Mouse (Mus musculus) hindbrain, postnatal 0 days (tissue): ENCODE data around the gene Dtd2. TPM values are rescaled to one million over a fixed set of nuclear protein-coding genes. Genes with fewer than 3 reads are reported as not detected.
A peak's percentile ranks its signal among the peaks of the same experiment; 100 is the strongest.

Experiments
- ATAC-seq: fragments of 200-750 bp; cut with Nextera tagmentation; 2 replicates; pipeline ENCODE4 v1.8.0; 2017; ENCODE audit warnings: mild to moderate bottlenecking, moderate TSS enrichment, moderate library complexity
- DNase-seq: peaks from one replicate; pipeline ENCODE4 v3.0.0-alpha.2; 2015; ENCODE audit warnings: low spot score
- H3K27ac ChIP-seq: fragments of 300-500 bp; sonication (generic); 2 replicates; pipeline ENCODE4 v1.5.1; 2014; ENCODE audit warnings: mild to moderate bottlenecking
- H3K27me3 ChIP-seq: fragments of 300-500 bp; sonication (generic); 2 replicates; pipeline ENCODE4 v1.6.1; 2014; ENCODE audit warnings: low read length, mixed read lengths; ENCODE audit not compliant: insufficient read depth
- H3K36me3 ChIP-seq: fragments of 300-500 bp; sonication (generic); 2 replicates; pipeline ENCODE4 v1.6.1; 2014; ENCODE audit warnings: low read length, mixed read lengths; ENCODE audit not compliant: insufficient read depth
- H3K4me1 ChIP-seq: fragments of 300-500 bp; sonication (generic); 2 replicates; pipeline ENCODE4 v1.6.1; 2014; ENCODE audit warnings: antibody characterized with exemption, low read length, mixed read lengths; ENCODE audit not compliant: insufficient read depth
- H3K4me2 ChIP-seq: fragments of 300-500 bp; sonication (generic); 2 replicates; pipeline ENCODE4 v1.6.1; 2014; ENCODE audit warnings: low read depth, mild to moderate bottlenecking, low read length, moderate library complexity, mixed read lengths
- H3K4me3 ChIP-seq: fragments of 300-500 bp; sonication (generic); 2 replicates; pipeline ENCODE4 v1.5.1; 2014; ENCODE audit warnings: low read length
- H3K9ac ChIP-seq: fragments of 300-500 bp; sonication (generic); replicated peaks from 2 replicates; pipeline ENCODE4 v1.6.1; 2014; ENCODE audit warnings: mild to moderate bottlenecking, low read length, moderate library complexity, mixed read lengths
- H3K9me3 ChIP-seq: fragments of 300-500 bp; sonication (generic); 2 replicates; pipeline ENCODE4 v1.6.1; 2016; ENCODE audit warnings: low read length, mixed read lengths
- CTCF ChIP-seq: IDR thresholded peaks from 2 replicates; pipeline ENCODE4 v1.5.1; 2016; ENCODE audit warnings: antibody characterized with exemption, control low read depth, low read depth
- WGBS: fragments of 180-500 bp; shearing (Covaris S2); extraction: QIAGEN DNeasy Blood & Tissue Kit; methylation state at CpG from one replicate; pipeline ENCODE4 v1.1.7; 2014; 5-methylcytosine and 5-hydroxymethylcytosine counted together
- polyA plus RNA-seq: library from polyadenylated mRNA; unstranded; fragments of >200 nt; fragmentation: Nextera tagmentation; extraction: Ambion mirVana; gene quantifications from 2 replicates; pipeline ENCODE4 v1.2.1, GENCODE M21; 2015
- total RNA-seq: library from RNA; depleted of rRNA; stranded (reverse); fragments of >200 nt; gene quantifications from 2 replicates; pipeline ENCODE4 v1.2.3, GENCODE M21; 2014

Gene Dtd2
- total and polyA plus RNA-seq, 2 experiments from 2014 or later = 10.8 to 31.5 TPM

DNA sequence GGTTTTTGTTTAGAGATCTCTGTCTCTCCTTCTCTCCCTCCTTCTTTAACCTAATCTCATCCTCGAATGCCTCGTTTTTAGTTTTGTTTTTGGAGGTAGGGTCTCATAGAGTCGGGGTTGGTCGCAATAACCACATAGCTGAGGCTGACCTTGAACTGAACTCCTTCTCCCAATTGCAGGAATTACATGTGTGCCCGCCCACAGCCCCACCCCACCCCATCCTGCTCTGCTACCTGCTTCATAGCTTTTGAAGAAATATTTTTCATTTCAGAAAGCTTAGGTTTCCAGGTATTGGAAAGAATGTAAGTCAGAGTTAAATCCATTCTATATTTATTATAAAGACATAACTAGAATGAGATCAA lies 313 bp upstream of the Dtd2 start:
- Histone ChIP-seq H3K9me3 (no peaks in the 10 kb centered on the region), H3K4me2 (peak overlapping the region; percentile 74), H3K27ac (peak overlapping the region; percentile 82; the same call in 1 of the 2 replicates), H3K9ac (peak overlapping the region; percentile 60), H3K27me3 (no peaks in the 10 kb centered on the region), H3K4me1 (no peaks in the 10 kb centered on the region), H3K36me3 (no peaks in the 10 kb centered on the region), H3K4me3 (peak overlapping the region; percentile 72)
- 37% methylated on average over 5 of the region's 5 CpGs for WGBS
- DNase-seq (no peak), ATAC-seq (peak; percentile 73)
- TF ChIP-seq CTCF = no peak

DNA sequence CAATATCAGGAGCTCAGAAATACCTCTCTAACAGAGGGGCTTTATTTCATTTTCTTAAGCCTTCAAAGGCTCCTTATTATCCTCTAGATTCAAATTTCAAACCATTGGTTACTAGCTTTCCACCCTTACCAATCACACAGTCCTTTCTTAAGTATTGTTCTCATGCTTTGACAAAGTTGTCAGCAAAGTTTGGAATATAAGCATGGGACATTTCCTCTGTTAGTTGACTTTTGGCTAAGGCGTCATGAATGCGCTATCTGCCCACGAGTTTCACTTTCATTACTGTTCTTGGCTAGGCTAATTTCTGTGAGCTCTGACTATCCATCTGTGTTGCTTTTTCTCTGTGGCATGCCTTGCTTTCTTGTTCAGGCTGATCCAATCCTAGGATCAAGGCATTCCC lies 3.6 kb downstream of the Dtd2 start:
- peaks cover 15% of the 10 kb centered on the region for H3K36me3 ChIP-seq
- H3K27ac ChIP-seq = no peak overlapping the region
- H3K4me2 ChIP-seq = no peak overlapping the region
- ATAC-seq = no peak
- WGBS = 94% methylated on average over 3 of the region's 3 CpGs
- H3K4me3 ChIP-seq = no peak overlapping the region
- no peak for DNase-seq
- H3K9me3 ChIP-seq = no peaks in the 10 kb centered on the region
- no peaks in the 10 kb centered on the region for H3K4me1 ChIP-seq
- no peaks in the 10 kb centered on the region for H3K27me3 ChIP-seq
- no peak for TF ChIP-seq CTCF
- H3K9ac ChIP-seq = no peak overlapping the region

DNA sequence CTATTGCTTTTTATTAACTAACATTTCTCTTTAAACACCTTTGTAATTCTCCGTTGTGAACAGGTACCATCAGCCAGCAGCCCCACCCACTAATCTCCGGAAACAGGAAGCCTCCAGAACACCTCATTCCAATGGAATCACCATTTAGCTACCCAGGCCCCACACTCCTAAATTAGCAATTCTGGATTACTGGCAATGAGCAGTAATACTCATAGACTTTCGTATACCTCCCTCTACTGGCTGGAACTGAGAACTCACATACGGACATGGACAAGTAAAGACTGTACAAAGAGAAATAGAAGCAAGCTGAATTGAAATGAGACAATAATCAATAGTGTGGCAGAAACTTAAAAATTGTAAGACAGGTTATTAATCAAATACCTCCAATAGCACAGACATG lies 4.8 kb downstream of the Dtd2 start:
- ATAC-seq (peak; percentile 70), DNase-seq (peak; percentile 91)
- H3K36me3 ChIP-seq = peaks cover 17% of the 10 kb centered on the region
- no peak overlapping the region for H3K27ac ChIP-seq
- no peaks in the 10 kb centered on the region for H3K4me1 ChIP-seq
- no peak overlapping the region for H3K9ac ChIP-seq
- H3K27me3 ChIP-seq = no peaks in the 10 kb centered on the region
- TF ChIP-seq CTCF = peak; percentile 81
- 21% methylated on average over 4 of the region's 4 CpGs for WGBS
- H3K4me2 ChIP-seq = no peak overlapping the region
- no peak overlapping the region for H3K4me3 ChIP-seq
- H3K9me3 ChIP-seq = no peaks in the 10 kb centered on the region

DNA sequence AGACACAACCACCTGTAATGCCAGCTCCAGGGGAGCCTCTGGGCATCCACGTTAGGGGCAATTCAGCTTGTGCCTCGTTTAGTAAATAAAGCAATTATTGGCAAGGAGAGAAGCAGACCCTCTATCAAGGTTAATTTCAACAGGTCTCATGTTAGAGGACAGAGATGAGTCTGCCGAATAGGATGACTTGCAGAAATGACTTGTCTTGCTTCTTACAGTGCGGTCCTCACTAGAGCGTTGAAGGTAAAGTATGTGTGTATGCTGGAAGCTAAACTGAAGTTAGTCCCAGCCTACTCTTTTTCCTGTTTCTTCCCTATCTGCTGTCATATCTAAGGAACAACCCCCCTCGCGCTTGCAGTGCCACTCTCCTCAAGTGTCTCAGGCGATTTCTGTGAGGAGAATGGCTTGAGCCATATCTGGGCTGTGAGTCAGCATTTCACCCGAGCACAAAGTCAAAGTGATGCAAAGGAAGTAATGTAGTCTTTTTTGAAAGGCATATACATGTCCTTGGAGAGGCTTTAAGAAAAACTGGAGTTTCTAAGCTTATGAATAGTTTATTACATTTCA lies 7.9 kb downstream of the Dtd2 start:
- no peaks in the 10 kb centered on the region for H3K9me3 ChIP-seq
- no peaks in the 10 kb centered on the region for H3K4me1 ChIP-seq
- no peak for TF ChIP-seq CTCF
- 90% methylated on average over 9 of the region's 9 CpGs for WGBS
- DNase-seq = no peak
- no peak overlapping the region for H3K27ac ChIP-seq
- no peak overlapping the region for H3K4me3 ChIP-seq
- ATAC-seq = no peak
- peaks cover 17% of the 10 kb centered on the region for H3K36me3 ChIP-seq
- H3K4me2 ChIP-seq = no peak overlapping the region
- H3K27me3 ChIP-seq = no peaks in the 10 kb centered on the region
- no peak overlapping the region for H3K9ac ChIP-seq

DNA sequence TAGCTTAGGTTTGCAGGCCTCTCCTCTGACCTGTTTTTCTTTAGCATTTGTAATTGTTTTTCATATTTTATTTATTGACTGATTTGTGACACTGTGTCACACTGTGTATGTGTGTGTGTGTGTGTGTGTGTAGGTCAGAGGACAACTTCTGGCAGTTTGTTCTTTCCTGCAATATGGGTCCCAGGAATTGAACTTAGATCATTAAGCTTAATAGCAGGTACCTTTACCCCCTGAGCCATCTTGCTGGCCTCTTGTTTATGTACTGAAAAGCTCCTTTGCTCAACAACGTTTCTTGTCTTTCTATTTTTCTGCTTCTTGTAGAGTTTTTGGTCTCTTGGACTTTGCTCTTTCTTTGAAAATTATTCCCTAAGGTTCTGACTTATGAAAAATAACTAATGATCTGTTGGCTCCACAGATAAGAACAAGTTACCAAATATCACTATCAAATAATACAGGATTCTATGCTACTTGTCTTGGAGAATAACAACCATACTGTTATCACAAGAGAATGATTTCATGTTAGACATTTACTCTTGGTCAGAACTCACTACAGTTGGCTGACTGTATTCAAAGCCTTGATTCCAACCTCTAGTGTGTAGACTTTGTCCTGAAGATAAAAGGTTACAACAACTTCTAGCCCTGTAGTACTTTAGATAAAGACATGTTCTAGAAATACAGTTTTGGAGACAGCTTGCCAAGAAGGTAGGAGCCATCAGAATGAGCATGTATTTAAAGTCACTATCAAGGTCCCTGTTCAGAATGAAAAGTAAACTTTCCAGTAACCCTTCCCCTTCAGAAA lies 10.4 kb downstream of the Dtd2 start:
- no peak overlapping the region for H3K9ac ChIP-seq
- no peak overlapping the region for H3K27ac ChIP-seq
- no peak overlapping the region for H3K4me3 ChIP-seq
- WGBS = 85% methylated on average over 1 of the region's 1 CpGs
- H3K9me3 ChIP-seq = no peaks in the 10 kb centered on the region
- peaks cover 17% of the 10 kb centered on the region for H3K36me3 ChIP-seq
- ATAC-seq (no peak), DNase-seq (no peak)
- TF ChIP-seq CTCF = no peak
- H3K4me1 ChIP-seq = no peaks in the 10 kb centered on the region
- H3K4me2 ChIP-seq = no peak overlapping the region
- no peaks in the 10 kb centered on the region for H3K27me3 ChIP-seq

DNA sequence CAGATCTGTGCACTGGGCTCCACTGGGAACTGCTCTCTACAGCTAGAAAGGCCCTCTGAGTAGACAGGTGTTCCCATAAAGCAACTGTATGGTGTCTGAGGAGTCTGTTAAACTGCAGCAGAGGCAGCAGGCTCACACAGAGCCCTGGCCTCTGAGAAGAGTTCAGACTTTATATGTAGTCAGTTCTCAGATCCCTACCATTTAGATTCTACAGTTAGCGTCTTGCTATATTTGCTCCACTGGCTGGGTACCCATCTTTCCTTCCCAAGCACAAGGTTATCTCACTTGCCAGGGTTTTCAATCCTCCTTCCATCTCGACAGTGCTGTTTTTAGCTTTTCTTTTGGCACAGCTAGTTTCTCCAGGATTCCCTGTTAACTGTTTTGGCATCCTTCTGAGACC lies 15.7 kb downstream of the Dtd2 start:
- no peak overlapping the region for H3K9ac ChIP-seq
- no peak for TF ChIP-seq CTCF
- H3K27me3 ChIP-seq = no peaks in the 10 kb centered on the region
- no peak overlapping the region for H3K27ac ChIP-seq
- H3K4me1 ChIP-seq = no peaks in the 10 kb centered on the region
- DNase-seq (no peak), ATAC-seq (no peak)
- H3K9me3 ChIP-seq = no peaks in the 10 kb centered on the region
- no peak overlapping the region for H3K4me2 ChIP-seq
- H3K4me3 ChIP-seq = no peak overlapping the region
- H3K36me3 ChIP-seq = no peaks in the 10 kb centered on the region
- 66% methylated on average over 2 of the region's 2 CpGs for WGBS

DNA sequence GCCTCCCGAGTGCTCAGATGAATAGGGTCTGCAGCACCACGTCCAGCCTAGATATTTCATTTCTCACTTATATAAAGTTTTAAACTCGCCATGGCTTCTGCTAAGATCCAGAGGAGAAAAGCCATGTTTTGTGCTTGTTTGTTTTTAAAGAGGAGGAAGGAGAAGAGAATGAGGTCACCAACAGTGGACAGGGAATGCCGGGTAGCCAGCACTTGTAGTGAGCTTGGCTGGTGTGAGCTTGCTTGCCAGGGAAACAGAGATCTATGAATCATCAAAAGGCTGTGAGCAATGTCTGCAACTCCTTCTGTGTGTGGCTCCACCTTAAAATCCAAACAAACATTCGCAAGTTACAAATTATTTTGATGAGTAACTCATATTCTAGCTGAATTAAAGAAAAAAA lies 17.8 kb downstream of the Dtd2 start:
- Histone ChIP-seq H3K27ac (no peak overlapping the region), H3K9me3 (no peaks in the 10 kb centered on the region), H3K4me3 (no peak overlapping the region), H3K9ac (no peak overlapping the region), H3K4me1 (no peaks in the 10 kb centered on the region), H3K27me3 (no peaks in the 10 kb centered on the region), H3K36me3 (no peaks in the 10 kb centered on the region), H3K4me2 (no peak overlapping the region)
- 86% methylated on average over 5 of the region's 5 CpGs for WGBS
- DNase-seq (no peak), ATAC-seq (no peak)
- TF ChIP-seq CTCF = no peak
